Mouse (Mus musculus) lung, postnatal 0 days (tissue): ENCODE results near the gene Prss16.
A peak's percentile ranks its signal among the peaks of the same experiment; 100 is the strongest.

Experiments
- CTCF ChIP-seq: IDR thresholded peaks from 2 replicates; pipeline ENCODE4 v1.5.1; 2016; ENCODE audit warnings: antibody characterized with exemption, mild to moderate bottlenecking
- EP300 ChIP-seq: IDR thresholded peaks from 2 replicates; pipeline ENCODE4 v1.6.1; 2016; ENCODE audit warnings: antibody characterized with exemption, mild to moderate bottlenecking, control low read depth

- no peak for TF ChIP-seq CTCF
- TF ChIP-seq EP300 = peak; percentile 39; the same call in 1 of the 2 replicates
Observed at GRCm38 (mm10) chr13:22022241-22022640, 12.7 kb upstream of the Prss16 start.
